Mouse (Mus musculus): ENCODE measurements at regions not wholly inside any gene's neighbourhood (a gene's known extent, or its start where the extent isn't known, plus 50 kb on each side); places are given as distances from the start of the nearest gene placed in this dataset.
A peak's percentile ranks its signal among the peaks of the same experiment; 100 is the strongest.

- DNase-seq, result no peak
Measured at GRCm38 (mm10) chr16:9354331-9355030, 524.6 kb downstream of the 1810013L24Rik start.

DNA sequence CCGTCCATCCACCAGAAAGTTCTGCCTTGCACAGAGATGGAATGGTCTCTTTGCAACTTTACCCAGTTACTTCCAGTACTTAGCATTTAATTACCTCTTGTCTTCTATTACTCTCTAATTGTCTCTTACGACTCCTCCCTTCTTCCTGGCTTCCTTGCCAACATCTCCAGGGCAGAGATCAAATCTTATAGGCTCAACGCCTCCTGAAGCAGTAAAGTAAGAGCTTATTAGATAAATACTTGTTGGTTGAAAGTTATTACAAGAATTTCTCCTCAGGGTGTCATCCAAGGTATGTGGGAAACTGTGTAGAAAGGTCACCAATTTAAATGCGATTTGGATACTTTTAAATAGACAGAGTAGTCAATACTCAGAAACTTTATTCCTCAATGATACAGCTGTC, 528.8 kb downstream of the 1810013L24Rik start:
- no peak for DNase-seq

- DNase-seq, result no peak
Measured at GRCm38 (mm10) chr16:9359399-9360135, 529.7 kb downstream of the 1810013L24Rik start.

DNA sequence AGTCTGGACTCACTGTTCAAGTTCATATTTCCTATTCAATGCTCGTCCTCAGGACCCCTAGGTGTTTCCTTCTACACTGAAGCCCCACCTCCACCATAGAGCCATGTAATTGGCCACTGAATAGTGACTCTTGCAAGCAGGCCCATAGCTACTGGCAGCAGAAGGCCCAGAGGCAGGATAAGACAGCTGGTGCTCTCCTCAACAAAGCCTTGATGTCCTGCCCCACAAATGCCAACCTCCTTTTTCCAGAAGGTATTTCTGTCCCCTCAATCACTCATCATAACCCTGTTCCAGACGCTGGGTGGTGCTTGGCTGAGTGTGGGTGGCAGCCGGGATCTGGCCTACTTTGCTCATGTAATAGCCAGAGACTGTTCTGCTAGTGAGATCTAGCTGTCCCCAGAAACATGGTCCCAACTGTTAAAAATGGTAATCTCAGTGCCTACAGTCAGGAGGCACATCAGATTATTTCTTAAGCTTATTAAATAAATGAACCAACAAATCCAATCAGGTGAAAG, 530.9 kb downstream of the 1810013L24Rik start:
- DNase-seq, result no peak

GRCm38 (mm10) chr16:9362116-9362515, 532.2 kb downstream of the 1810013L24Rik start:
- no peak for DNase-seq

DNA sequence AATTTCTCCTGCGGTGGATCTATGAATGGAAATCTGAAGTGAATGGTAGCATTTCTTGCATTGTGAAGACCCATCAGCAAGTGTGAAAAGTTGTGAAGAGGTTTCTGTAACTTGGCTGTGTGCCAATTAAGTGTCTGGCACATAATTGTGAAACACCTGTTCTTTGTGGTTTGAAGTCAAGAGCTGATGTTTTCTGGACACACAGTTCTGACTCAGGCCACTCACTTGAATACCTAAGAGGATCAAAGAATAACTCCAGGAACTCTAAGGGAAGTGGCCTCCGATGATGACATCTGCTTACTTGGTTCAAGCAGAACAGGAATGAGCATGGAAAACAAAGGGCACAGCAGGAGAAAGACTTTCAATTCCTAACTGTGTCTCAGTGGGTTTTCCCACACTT, 534.2 kb downstream of the 1810013L24Rik start:
- DNase-seq, result no peak

- DNase-seq, result no peak
Measured at GRCm38 (mm10) chr16:9390986-9391385, 561.1 kb downstream of the 1810013L24Rik start.

GRCm38 (mm10) chr16:9404736-9405135, 574.8 kb downstream of the 1810013L24Rik start:
- DNase-seq, result no peak

- no peak for DNase-seq
Measured at GRCm38 (mm10) chr16:9408196-9408595, 578.3 kb downstream of the 1810013L24Rik start.

DNA sequence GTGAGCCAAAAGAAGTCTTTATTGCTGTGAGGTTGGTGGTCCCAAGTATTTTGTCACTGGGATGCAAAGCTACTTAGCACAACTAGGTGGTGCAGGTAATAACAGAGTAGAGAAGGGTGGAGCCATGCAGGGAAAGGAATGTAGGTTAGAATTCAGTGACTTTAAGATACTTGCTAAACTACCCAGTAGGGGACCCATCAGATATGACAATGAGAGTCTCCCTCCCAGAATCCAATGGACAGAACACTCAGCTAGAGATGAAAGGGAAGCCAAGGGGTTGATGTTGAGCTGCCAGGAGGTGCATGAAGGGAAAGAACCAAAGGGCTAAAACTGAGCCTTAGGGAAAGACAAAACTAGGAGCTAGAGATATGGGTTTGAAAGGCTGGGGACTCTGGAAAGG, 564.9 kb downstream of the Grin2a start:
- DNase-seq, result no peak

DNA sequence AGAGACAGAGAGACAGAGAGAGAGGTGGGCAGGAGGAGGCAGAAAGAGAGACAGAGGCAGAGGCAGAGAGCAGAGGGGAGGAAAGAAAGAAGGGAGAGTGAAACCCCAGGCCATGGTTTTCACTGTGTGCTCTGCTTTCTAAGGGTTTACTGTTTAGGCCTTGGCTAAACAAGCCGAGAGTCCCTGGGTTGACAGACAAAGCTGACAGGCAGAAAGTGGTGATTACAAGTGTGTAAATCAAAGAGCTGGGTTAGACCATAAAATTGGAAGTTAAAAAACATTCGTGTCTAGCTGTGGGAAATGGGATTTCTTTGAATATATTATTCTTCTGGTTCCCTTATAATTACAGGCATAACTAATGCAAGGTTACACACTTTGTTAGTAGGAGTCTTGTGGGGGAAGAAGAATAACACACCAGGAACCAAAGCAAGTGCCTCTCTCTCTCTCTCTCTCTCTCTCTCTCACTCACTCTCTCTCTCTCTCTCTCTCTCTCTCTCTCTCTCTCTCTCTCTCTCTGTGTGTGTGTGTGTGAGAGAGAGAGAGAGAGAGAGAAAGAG, 556.0 kb downstream of the Grin2a start:
- no peak for DNase-seq

GRCm38 (mm10) chr16:9439891-9440290, 555.5 kb downstream of the Grin2a start:
- no peak for DNase-seq

- no peak for DNase-seq
Measured at GRCm38 (mm10) chr16:9452058-9452457, 543.3 kb downstream of the Grin2a start.

DNA sequence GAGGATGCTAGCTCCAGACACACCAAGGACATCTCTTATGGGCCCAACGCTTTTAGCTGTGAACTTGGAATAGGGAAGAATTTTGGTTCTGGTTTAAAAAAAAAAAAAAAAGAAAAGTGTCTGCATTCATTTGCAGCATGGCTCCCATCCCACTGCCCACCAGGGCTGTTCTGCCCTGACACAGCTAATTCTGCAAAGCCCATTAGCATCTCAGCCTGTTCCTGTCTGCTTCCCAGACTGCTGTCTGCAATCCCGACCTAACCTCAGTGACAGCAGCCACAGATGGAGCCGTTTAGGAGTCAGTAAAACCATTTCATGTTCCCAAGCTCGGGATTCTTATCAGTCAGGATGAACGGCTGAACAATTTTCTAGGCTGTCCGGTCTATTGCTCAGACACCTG, 537.8 kb downstream of the Grin2a start:
- DNase-seq, result no peak

GRCm38 (mm10) chr16:9462497-9462896, 532.9 kb downstream of the Grin2a start:
- DNase-seq, result no peak

- DNase-seq, result no peak
Measured at GRCm38 (mm10) chr16:9469394-9469793, 526.0 kb downstream of the Grin2a start.

- no peak for DNase-seq
Measured at GRCm38 (mm10) chr16:9485291-9485690, 510.1 kb downstream of the Grin2a start.

DNA sequence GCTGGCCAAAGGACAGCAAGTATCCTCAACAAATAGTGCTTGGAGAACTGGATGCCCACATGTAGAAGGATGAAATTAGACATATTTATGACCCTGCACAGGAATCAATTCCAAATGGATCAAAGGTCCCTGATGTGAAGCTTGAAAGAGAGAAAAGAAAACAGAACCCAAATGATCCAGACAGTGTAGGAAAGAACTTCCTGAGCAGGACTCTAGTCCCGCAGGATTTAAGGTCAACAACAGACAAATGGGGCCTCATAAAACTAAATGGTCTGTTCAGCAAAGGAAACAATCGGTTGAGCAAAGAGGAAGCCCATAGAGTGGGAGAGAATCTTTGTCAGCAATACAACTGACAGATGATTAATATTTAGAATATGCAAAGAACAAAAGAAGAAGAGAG, 497.1 kb downstream of the Grin2a start:
- no peak for DNase-seq

DNA sequence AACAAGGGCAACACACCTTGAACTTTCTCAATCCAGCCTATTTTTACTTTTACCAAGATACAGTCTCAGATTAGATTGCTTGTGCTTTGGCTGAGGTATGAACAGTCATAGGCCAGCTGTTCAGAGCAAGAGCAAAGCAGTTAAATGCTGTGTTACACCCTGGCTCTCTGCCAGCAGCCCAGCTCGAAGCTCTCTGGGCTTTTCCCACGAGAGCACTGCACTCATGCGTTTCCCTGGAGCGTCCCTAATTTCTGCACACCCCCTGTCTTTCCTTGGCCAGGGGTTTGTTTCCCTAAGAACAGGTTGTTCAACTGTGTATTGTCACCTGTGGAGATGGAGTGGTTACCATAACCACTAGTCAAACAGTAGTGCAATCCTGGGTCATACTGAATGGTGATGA, 493.6 kb downstream of the Grin2a start:
- DNase-seq, result peak; percentile 11

GRCm38 (mm10) chr16:9509666-9510065, 485.7 kb downstream of the Grin2a start:
- DNase-seq, result no peak

GRCm38 (mm10) chr16:9514538-9514937, 480.8 kb downstream of the Grin2a start:
- DNase-seq, result no peak

Measured in liver (tissue).